Mouse (Mus musculus): Measurements from ENCODE around the gene Pacsin1. TPM values are rescaled to one million over a fixed set of nuclear protein-coding genes. Genes with fewer than 3 reads are reported as not detected.
"Not testable (repeated sequence)": the region's sequence is repeated elsewhere in the genome, so short reads cannot be mapped to it uniquely, and the experiment has no call there.

Gene Pacsin1
- polyA plus RNA-seq, 1 experiment from 2014 or later = 6.9 TPM

GRCm38 (mm10) chr17:27638921-27639332 is 16.4 kb upstream of the Pacsin1 start:
- Histone ChIP-seq H3K36me3 (replicated peaks) (peaks cover 4% of the 10 kb centered on the region), H3K27ac (replicated peaks) (no peak overlapping the region), H3K27me3 (replicated peaks; ENCODE audit: low read depth, poor library complexity, severe bottlenecking) (no peaks in the 10 kb centered on the region), H3K9me3 (no peaks in the 10 kb centered on the region), H3K4me3 (no peak overlapping the region), H3K4me1 (peaks cover 33% of the 10 kb centered on the region)
- no peak for DNase-seq (ENCODE audit: low spot score)
- WGBS = 80% methylated on average over 20 of the region's 20 CpGs

GRCm38 (mm10) chr17:27639851-27640250 is 15.5 kb upstream of the Pacsin1 start:
- WGBS = 91% methylated on average over 6 of the region's 6 CpGs
- H3K9me3 ChIP-seq; H3K4me3 ChIP-seq; DNase-seq (ENCODE audit: low spot score); H3K27me3 ChIP-seq (replicated peaks; ENCODE audit: low read depth, poor library complexity, severe bottlenecking); H3K27ac ChIP-seq (replicated peaks); H3K36me3 ChIP-seq (replicated peaks): not testable (repeated sequence)
- H3K4me1 ChIP-seq = peaks cover 29% of the 10 kb centered on the region

GRCm38 (mm10) chr17:27642491-27643062 is 12.7 kb upstream of the Pacsin1 start:
- Histone ChIP-seq H3K27ac (replicated peaks) (peak overlapping the region; percentile 59), H3K36me3 (replicated peaks) (no peaks in the 10 kb centered on the region), H3K4me3 (0 out of 2 replicates have a peak overlapping the region, but pooled peaks have one; percentile 13), H3K9me3 (no peaks in the 10 kb centered on the region), H3K4me1 (peaks cover 14% of the 10 kb centered on the region), H3K27me3 (replicated peaks; ENCODE audit: low read depth, poor library complexity, severe bottlenecking) (no peaks in the 10 kb centered on the region)
- no peak for DNase-seq (ENCODE audit: low spot score)
- 48% methylated on average over 12 of the region's 12 CpGs for WGBS

- Histone ChIP-seq H3K4me3 (no peak overlapping the region), H3K36me3 (replicated peaks) (no peaks in the 10 kb centered on the region), H3K4me1 (peaks cover 13% of the 10 kb centered on the region), H3K9me3 (no peaks in the 10 kb centered on the region), H3K27ac (replicated peaks) (peak overlapping the region; percentile 59; the same call in 1 of the 2 replicates), H3K27me3 (replicated peaks; ENCODE audit: low read depth, poor library complexity, severe bottlenecking) (no peaks in the 10 kb centered on the region)
- no peak for DNase-seq (ENCODE audit: low spot score)
- WGBS = 49% methylated on average over 6 of the region's 6 CpGs
Observed at GRCm38 (mm10) chr17:27643101-27643500, 12.2 kb upstream of the Pacsin1 start.

GRCm38 (mm10) chr17:27643756-27644155 is 11.6 kb upstream of the Pacsin1 start:
- Histone ChIP-seq H3K4me1 (peaks cover 13% of the 10 kb centered on the region), H3K4me3 (no peak overlapping the region), H3K36me3 (replicated peaks) (no peaks in the 10 kb centered on the region), H3K27me3 (replicated peaks; ENCODE audit: low read depth, poor library complexity, severe bottlenecking) (no peaks in the 10 kb centered on the region), H3K9me3 (no peaks in the 10 kb centered on the region), H3K27ac (replicated peaks) (no peak overlapping the region)
- no peak for DNase-seq (ENCODE audit: low spot score)
- 79% methylated on average over 9 of the region's 9 CpGs for WGBS

- H3K27ac ChIP-seq (replicated peaks) = no peak overlapping the region
- no peaks in the 10 kb centered on the region for H3K36me3 ChIP-seq (replicated peaks)
- no peaks in the 10 kb centered on the region for H3K27me3 ChIP-seq (replicated peaks; ENCODE audit: low read depth, poor library complexity, severe bottlenecking)
- no peaks in the 10 kb centered on the region for H3K9me3 ChIP-seq
- 36% methylated on average over 2 of the region's 2 CpGs for WGBS
- no peak overlapping the region for H3K4me3 ChIP-seq
- no peak for DNase-seq (ENCODE audit: low spot score)
- H3K4me1 ChIP-seq = peaks cover 13% of the 10 kb centered on the region
Observed at GRCm38 (mm10) chr17:27644572-27644971, 10.7 kb upstream of the Pacsin1 start.

- Histone ChIP-seq H3K4me3 (no peak overlapping the region), H3K27me3 (replicated peaks; ENCODE audit: low read depth, poor library complexity, severe bottlenecking) (no peaks in the 10 kb centered on the region; the same call in 1 of the 2 replicates), H3K9me3 (no peaks in the 10 kb centered on the region), H3K36me3 (replicated peaks) (no peaks in the 10 kb centered on the region), H3K4me1 (peaks cover 15% of the 10 kb centered on the region), H3K27ac (replicated peaks) (no peak overlapping the region)
- no peak for DNase-seq (ENCODE audit: low spot score)
- 46% methylated on average over 7 of the region's 7 CpGs for WGBS
Observed at GRCm38 (mm10) chr17:27645807-27646206, 9.5 kb upstream of the Pacsin1 start.

GRCm38 (mm10) chr17:27650160-27650559 is 5.1 kb upstream of the Pacsin1 start:
- H3K4me3 ChIP-seq = no peak overlapping the region
- no peak overlapping the region for H3K27ac ChIP-seq (replicated peaks)
- H3K4me1 ChIP-seq = peaks cover 9% of the 10 kb centered on the region
- H3K36me3 ChIP-seq (replicated peaks) = no peaks in the 10 kb centered on the region
- DNase-seq (ENCODE audit: low spot score) = peak; percentile 77
- WGBS = 10% methylated on average over 12 of the region's 12 CpGs
- no peaks in the 10 kb centered on the region for H3K9me3 ChIP-seq
- H3K27me3 ChIP-seq (replicated peaks; ENCODE audit: low read depth, poor library complexity, severe bottlenecking) = peaks cover 22% of the 10 kb centered on the region

GRCm38 (mm10) chr17:27650586-27650985 is 4.7 kb upstream of the Pacsin1 start:
- peaks cover 26% of the 10 kb centered on the region for H3K27me3 ChIP-seq (replicated peaks; ENCODE audit: low read depth, poor library complexity, severe bottlenecking)
- H3K27ac ChIP-seq (replicated peaks) = no peak overlapping the region
- no peaks in the 10 kb centered on the region for H3K9me3 ChIP-seq
- DNase-seq (ENCODE audit: low spot score) = no peak
- H3K4me3 ChIP-seq = no peak overlapping the region
- H3K4me1 ChIP-seq = peaks cover 13% of the 10 kb centered on the region
- 76% methylated on average over 13 of the region's 13 CpGs for WGBS
- no peaks in the 10 kb centered on the region for H3K36me3 ChIP-seq (replicated peaks)

- DNase-seq (ENCODE audit: low spot score) = no peak
- 0 out of 2 replicates have a peak overlapping the region, but pooled peaks have one; percentile 2 for H3K4me3 ChIP-seq
- H3K27me3 ChIP-seq (replicated peaks; ENCODE audit: low read depth, poor library complexity, severe bottlenecking) = peaks cover 42% of the 10 kb centered on the region
- H3K36me3 ChIP-seq (replicated peaks) = no peaks in the 10 kb centered on the region
- peaks cover 26% of the 10 kb centered on the region for H3K4me1 ChIP-seq
- H3K27ac ChIP-seq (replicated peaks) = no peak overlapping the region
- WGBS = 89% methylated on average over 23 of the region's 23 CpGs
- H3K9me3 ChIP-seq = no peaks in the 10 kb centered on the region
Observed at GRCm38 (mm10) chr17:27652046-27652790, 3.1 kb upstream of the Pacsin1 start.

GRCm38 (mm10) chr17:27653253-27653959 is 1.9 kb upstream of the Pacsin1 start:
- no peak for DNase-seq (ENCODE audit: low spot score)
- peaks cover 47% of the 10 kb centered on the region for H3K27me3 ChIP-seq (replicated peaks; ENCODE audit: low read depth, poor library complexity, severe bottlenecking)
- H3K36me3 ChIP-seq (replicated peaks) = no peaks in the 10 kb centered on the region
- H3K4me3 ChIP-seq = no peak overlapping the region
- H3K27ac ChIP-seq (replicated peaks) = no peak overlapping the region
- WGBS = 78% methylated on average over 10 of the region's 10 CpGs
- H3K9me3 ChIP-seq = no peaks in the 10 kb centered on the region
- peaks cover 29% of the 10 kb centered on the region for H3K4me1 ChIP-seq

GRCm38 (mm10) chr17:27656011-27656399 is 696 bp downstream of the Pacsin1 start:
- H3K9me3 ChIP-seq = no peaks in the 10 kb centered on the region
- peaks cover 27% of the 10 kb centered on the region for H3K4me1 ChIP-seq
- H3K4me3 ChIP-seq = peak overlapping the region; percentile 66
- H3K36me3 ChIP-seq (replicated peaks) = no peaks in the 10 kb centered on the region
- under 1% methylated on average over 14 of the region's 14 CpGs for WGBS
- peak; percentile 74 for DNase-seq (ENCODE audit: low spot score)
- H3K27me3 ChIP-seq (replicated peaks; ENCODE audit: low read depth, poor library complexity, severe bottlenecking) = peaks cover 45% of the 10 kb centered on the region
- peak overlapping the region; percentile 52 for H3K27ac ChIP-seq (replicated peaks)

All from embryonic facial prominence, embryonic 10.5 days (tissue).